Mouse (Mus musculus) ovary, postnatal 36 days (tissue): Measurements from ENCODE around the gene Cd63.
A peak's percentile ranks its signal among the peaks of the same experiment; 100 is the strongest.

Experiments used
- DNase-seq: peaks from one replicate; pipeline ENCODE4 v3.0.0; 2022; ENCODE audit warnings: low spot score, mixed read lengths

Gene Cd63

DNA sequence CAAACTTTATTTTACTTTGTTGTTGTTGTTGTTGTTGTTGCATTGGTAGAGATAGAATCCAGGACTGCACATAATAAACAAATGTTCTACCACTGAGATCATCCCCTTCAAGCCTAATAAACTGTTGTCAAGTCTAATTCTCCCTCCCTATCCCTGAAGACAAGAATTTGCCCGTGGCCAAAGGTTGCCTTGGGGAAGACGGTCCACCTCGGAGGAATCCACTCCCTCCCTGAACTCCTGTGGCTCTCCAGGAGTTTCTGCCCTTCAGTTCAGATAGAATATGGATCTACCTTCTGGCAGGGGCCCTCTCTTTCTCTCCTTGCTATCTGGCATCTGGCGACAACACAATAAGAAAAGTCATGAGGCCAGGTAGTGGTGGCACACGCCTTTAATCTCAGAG is 4.0 kb downstream of the Cd63 start:
- no peak for DNase-seq

DNA sequence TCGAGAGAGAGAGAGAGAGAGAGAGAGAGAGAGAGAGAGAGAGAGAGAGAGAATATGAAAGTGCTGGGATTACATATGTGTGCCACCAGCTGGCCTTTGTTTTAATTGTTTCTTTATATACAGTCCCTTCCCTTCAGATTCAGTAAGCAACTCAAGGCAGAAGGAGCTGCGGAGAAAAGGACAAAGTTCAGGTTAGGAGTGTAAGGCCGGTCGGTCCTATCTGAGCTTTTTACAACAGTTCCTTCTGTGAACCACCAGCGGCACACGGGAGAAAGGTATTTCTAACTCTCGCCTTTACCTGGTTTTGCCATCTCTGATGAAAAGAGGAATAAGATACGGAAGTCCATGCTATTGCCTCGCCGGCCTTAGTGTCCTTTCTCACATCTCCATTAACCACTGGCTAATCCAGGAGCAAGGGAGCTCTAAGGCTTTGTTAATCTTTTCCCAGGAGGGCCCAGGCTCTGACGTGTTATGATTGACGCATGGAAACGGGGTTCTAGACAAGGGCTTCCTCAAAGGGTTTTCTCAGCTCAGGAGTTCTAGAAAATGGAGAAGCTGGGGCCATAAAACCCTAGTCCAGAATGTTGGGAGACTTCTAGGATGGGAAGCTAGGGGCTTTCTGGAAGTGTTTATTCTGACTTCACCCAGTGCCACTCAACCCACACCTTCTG is 8.1 kb downstream of the Cd63 start:
- DNase-seq = no peak

DNA sequence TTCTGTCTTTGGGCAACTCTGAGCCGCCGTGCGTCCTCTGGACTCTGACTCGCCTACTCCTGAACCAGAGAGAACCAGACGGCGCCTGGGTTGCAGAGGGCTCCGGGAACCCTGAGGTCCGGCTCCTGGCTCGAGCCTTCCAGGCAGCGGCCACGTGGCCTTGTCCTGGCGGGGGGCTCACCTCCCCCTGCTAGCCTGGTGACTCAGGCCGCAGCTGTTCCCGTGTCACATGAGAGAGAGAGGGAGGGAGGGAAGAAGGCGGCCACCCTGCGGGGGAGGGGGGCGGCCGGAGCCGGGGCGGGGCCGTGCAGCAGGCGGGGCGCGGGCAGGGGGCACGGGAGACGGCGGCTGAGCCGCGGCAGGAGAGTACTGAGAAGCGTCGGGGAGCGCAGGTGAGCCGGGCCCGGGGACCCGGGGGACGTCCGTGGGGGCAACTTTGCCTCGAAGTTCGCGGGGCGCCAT is 8.8 kb downstream of the Cd63 start:
- peak; percentile 88 for DNase-seq

DNA sequence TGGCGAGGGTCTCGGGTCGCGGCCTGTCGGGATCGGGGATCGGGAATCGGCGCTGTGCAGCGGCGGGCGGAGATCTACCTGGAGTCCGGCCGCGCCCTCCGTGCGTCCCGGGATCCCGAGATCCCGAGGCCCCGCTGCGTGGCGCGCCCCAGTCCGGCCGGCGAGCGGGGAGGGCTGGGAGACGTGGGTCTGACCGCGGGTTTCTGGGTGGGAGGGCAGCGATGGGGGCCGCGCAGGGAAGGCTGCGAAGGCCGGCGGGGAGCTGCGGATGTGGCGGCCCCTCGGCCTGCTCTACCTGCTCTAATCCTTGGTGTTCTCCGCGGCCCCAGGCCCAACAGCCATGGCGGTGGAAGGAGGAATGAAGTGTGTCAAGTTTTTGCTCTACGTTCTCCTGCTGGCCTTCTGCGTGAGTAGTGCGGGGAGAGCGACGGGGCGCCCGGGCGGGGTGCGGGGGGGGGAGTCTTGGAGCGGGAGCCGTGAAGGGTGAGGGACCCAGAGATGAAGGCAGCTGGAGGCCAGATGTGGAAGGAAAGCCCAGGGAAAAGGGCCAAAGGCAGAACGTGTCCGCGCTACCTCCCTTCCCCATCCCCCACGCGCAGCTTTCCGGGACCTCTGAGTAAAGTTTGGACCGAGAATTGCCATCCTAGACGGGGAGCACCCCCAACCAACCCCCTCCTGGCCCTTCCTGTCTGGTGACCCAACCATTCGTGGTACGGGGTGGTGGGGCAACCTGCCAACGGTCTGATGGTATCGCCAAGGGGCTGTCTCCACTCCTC is 9.5 kb downstream of the Cd63 start:
- peak; percentile 63 for DNase-seq

DNA sequence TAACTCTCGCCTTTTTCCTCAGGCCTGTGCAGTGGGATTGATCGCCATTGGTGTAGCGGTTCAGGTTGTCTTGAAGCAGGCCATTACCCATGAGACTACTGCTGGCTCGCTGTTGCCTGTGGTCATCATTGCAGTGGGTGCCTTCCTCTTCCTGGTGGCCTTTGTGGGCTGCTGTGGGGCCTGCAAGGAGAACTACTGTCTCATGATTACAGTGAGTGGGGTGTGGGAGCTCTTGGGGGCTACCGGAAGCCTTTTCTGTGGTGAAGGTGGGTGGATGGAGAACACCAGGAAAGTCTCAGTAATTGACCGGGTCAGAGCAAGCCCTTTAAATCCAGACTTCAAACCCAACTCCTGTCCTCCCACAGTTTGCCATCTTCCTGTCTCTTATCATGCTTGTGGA is 10.6 kb downstream of the Cd63 start:
- no peak for DNase-seq

DNA sequence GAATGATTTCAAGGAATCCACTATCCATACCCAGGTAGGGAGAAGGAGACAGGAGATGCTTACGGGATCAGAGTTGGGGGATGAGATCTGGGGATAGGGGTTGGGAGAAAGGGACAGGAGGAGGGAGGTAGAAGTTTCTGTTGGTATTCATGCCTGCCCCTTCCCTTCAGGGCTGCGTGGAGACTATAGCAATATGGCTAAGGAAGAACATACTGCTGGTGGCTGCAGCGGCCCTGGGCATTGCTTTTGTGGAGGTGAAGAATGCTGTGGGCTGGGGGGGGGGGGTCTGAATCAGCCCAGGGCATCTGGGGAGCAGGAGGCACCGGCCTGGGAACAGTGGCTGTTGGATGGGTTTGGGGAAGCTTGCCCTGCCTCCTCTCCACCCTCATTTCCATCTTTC is 11.5 kb downstream of the Cd63 start:
- DNase-seq = no peak

DNA sequence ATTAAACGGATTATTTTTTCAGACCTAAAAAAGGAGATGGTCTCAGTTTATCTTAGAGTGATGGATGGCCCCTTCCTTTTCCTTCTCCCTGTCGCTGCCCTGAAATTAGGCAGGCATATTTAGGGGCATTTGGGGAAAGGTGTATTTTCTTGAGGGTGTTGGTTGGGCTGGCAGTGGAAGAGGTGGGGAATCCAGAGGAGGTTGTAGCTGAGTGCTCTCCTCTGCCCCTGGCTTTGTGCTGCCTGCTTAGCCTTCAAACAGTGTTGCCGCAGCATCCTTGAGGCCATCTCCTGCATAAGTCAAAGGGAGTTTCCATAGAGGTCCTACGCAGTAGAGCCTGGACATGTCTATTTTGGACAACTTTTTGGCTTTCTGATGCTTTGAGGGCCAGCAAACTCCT is 12.0 kb downstream of the Cd63 start:
- DNase-seq = no peak

DNA sequence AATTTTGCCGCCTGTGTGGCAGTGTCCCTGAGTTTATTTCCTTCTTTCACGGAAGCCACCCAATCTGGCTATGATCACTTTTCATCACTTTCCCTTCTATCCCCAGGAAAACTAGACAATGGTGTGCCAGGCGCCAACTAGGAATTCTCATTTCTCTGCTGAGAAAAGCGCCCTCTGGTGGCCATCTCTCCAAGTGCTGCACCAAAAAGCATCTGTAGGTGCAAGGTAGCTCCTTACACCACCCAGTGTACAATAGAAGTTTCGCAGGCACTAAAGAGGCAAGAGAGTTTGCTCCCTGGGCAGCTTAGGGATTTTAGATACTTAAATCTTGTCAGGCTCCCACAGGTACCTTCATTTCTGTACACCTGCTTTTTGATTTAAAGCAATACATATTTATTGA is 12.4 kb downstream of the Cd63 start:
- peak; percentile 83 for DNase-seq

DNA sequence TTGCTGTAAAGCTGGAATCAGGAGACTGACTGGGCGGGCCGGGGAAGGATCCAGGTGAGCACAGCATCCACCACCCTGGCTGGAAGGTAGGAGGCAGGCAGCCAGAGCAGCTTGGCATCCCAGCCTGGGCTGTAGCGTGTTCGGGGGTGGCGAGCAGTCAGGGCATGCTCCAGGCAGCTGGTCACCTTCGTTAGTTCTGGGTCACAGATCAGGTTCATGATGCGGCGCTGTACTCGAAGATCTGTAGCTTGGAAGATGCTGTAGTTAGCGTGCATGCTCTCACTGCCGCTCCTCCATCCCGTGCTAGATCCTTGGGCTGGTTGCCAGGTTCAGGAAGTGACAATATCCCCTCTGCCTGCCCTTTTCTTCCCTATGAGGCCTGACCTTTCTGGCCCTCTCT is 12.9 kb downstream of the Cd63 start:
- DNase-seq = no peak

DNA sequence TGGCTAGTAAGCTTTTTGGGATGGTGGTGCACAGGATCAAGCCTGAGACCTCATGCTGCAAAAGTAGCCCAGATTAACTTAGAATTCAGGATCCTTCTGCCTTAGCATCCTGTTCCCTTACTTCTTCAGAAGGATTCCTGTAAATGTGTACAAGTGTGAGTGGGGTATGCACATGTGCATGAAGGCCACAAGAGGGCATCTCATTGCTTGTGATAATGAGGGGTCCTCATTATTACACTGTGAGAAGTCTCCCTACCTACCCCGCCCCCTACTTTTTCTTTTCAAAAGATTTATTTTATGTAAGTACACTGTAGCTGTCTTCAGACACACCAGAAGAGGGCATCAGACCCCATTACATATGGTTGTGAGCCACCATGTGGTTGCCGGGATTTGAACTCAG is 14.8 kb downstream of the Cd63 start:
- DNase-seq = no peak

DNA sequence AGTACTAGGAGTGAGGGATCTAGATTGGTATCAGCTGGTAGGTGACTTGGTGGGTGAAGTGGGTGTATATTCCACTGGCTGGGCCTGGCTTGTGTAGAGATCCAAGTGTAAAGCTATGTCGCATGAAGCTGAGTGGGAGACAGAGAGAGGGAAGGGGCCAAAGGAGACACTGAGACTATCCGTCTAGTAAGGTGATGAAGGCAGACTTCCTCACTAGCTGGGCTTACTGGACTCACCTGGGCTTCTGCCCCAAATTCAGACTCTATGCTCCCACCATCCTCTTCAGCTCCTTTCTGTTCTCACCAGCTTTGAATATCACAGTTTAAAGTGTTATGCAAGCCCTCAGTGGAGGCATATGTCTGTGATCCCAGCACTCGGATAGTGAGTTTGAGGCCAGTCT is 15.9 kb downstream of the Cd63 start:
- DNase-seq = no peak

DNA sequence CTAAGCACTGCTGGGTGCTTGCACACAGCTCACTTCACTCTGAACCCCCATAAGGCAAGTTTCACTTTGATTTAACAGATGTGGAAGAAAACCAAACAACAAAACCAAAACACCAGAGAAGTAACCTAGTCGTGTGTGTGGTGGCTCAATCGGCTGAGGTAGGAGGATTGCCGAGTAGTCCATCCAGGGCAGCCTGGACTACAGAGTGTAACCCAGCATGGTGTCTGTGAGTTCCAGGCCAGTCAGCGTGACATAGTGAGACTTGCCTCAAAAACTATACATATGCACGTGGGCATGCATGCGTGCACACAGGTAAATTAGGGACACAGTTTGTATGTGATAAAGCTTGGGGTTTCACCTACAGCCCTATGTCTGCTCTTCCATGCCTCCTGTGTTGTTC is 16.6 kb downstream of the Cd63 start:
- no peak for DNase-seq

DNA sequence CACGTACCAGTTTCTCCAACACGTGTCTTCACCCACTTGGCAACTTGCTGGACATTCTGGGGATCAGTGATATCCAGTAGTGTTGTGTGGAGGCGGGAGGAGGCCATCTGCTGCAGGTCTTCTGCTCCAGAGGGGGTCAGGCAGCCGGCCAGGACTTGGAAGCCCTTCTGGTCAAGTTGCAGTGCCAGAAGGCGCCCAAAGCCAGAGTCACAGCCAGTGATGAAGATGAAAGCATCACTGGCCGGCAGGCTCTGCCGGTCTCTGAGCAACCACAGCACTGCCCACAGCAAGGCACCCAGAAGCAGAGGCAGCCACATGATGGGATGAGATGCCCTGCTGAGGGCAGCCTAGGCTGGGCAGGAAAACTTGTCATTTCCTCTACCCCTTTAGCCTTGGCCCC is 17.5 kb downstream of the Cd63 start:
- no peak for DNase-seq

DNA sequence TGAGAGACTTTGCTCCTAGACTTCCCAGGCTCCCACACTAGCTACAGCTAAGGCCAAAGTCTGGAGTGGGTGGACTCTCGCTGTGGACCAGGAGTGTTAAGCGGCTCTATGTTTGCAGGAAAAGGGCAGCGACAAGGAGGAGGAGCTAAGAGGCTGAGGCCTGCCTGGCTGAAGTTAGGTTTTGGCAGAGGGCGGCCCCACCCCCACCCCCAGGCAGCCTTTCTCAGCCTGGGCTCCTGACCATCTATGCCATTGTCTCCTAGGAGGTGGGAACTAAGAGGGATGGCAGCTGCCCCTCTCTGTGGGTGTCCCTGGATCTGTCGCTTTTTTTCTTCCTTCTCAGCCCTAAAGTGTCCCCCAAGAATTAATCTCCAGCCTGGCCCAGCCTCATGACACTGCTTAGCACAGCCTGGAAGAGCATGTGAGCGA is 18.4 kb downstream of the Cd63 start:
- DNase-seq = no peak

DNA sequence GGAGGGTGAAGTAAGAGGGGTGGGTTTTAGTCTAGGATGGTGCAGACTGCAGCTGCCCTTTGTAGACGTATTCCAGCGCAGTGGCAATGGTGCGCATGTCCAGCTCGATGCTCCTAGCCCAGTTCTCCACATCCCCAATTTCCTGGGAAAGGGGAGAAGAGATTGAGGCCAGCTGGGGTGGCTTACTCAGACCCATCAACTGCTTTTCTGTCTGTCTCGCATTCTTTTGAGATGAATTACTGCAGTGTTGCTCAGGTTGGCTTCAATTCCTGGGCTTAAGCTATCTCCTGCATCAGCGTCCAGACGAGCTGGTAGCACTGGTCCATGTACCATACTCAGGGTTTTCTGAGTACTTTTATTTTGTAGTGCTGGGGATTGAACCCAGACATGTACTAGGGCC is 19.2 kb downstream of the Cd63 start:
- DNase-seq = no peak

DNA sequence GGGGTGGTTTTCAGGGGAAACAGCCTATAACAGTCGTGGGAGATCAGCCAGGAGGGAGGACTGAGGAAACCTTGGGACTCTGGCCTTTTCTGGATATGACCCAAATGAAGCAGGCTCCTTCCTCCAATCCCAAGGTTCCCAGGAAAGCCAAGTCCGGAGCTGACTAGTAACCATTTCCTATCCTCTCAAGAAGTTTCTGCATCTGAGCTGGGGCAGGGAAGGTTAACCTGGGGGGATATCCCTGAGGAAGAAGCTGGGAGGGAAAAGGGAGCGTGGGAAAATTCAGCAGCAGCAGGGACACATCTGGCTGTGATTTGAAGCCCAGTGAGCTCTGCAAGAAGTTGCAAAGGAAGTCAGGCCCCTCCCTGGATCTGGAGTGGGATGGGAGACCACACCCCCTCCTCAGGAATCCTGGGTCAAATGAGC is 20.0 kb downstream of the Cd63 start:
- no peak for DNase-seq

DNA sequence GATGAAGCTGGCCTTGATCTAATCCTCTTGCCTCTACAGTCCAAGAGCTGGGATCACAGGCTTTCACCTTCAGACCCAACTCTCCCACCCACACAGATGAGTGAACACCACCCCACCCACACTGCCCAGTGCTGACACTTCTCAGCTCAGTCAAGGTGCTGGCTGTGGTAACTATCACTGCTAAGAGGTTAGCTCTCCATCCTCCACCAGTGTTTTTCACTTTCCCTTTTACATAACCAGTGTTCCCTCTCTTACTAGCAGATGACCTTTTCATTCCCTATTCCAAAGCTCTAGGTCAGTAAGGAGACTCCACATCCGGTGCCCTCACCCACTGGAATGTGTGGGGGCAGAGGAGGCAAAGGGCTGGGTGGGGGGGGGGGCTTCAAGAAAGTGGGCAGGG is 20.5 kb downstream of the Cd63 start:
- no peak for DNase-seq

DNA sequence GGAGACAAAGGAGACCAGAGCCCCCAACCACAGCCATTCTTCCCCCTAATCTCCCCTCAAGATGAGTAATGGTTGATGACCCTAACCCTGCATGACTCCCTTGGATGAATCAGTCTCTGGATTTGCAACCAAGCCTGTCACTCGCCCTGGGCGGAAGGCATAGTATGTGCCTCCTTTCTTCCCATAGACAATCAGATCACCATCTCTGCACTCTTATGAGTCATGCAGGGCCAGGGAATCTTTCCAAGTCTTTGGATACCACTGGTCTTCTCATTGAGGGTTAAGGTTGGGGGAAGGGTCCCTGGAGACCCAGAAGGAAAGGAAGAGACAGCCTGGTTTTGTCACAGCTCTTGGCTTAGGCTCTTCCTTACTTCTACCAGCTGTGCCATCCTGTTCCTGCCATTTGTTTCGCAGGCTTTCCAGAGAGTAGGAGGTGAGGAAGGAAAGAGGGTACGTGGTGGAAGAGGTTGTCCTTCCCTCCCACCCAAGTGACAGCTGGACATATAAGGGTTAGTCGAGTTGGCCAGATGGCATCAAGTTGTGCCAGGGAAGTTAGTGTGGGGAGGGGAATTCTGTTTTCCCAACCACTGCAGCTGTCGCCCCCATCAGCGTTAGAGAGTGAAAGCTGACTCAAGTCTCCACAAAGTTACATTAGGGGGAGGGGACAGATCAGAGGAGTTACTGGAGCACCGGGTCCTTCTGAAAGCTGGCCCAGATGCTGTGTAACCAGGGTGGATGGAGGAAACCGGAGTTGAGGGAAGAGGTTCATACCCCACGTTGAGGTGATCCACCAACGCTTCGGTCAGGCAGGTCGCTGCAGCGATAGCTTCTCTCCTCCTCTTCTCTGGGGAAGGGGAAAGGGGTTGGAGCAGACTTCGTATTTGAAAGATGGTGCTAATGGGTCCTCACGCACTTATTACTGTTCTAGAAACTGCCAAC is 21.4 kb downstream of the Cd63 start:
- no peak for DNase-seq

DNA sequence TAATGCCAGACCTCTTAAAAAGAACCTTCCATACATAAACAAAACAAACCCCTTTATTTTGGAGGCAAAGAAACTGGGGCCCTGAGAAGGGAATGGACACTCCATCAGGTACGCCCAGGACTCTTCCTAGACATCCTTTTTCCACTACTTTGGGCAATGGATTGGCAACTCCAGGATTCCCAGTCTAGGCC is 21.9 kb downstream of the Cd63 start, which contains the start of gene Rdh5:
Gene Rdh5 (minus strand): TSS at position 67 of the 191 bp plus-strand sequence.
- DNase-seq = no peak

DNA sequence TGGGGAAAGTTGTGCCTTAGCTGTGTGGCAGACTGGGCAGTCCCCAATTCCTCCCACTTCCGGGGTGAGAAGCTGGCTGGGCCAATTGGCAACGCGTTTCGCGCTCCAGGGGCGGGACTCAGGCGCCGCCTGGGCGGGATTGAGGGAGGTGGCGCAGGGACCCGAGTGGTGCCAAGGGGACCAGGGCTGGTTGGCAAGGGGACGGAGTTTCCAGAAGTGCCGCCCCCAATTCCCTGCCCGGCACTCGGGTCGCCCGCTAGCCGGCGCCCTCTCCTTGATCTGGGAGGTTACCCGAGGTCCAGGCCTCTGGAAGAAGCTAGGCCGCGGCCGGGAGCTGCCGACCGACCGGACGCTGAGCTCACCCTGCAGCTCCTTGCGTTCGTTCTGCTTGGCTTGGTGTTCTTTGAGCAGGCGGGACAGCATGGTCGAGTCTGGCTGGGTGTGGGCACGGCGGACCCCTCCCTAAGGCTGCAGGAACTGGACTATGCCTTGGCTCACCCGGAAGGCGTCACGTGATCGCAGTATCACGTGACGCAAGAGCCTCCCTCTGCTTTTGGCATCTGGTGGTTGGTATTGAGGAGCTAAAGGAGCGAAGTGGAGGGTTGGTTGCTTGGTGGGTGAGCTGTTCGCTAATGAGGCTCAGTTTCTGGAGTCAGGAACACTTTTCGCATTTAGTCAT is 22.4 kb downstream of the Cd63 start:
- DNase-seq = peak; percentile 97

DNA sequence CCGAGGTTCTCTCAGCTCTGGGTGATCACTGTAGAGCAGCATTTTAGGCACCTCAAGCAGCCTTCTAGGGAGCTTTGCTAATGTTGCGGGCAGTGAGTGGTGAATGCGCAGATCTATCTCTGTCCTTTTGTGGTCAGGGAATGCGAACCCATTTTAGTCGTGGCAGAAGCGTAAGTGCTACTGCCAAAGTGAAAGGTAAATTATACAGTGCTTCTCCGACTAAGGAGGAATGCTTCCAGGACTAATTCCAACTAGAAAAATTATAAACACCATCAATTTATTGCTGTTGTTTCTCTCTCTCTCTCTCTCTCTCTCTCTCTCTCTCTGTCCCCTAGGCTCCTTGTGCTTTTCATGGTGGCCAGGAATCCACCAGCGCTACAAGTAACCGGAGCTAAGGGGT is 23.1 kb downstream of the Cd63 start, which contains the start of gene Bloc1s1:
Gene Bloc1s1 (minus strand): TSS at position 101 of the 400 bp plus-strand sequence.
- DNase-seq = no peak

DNA sequence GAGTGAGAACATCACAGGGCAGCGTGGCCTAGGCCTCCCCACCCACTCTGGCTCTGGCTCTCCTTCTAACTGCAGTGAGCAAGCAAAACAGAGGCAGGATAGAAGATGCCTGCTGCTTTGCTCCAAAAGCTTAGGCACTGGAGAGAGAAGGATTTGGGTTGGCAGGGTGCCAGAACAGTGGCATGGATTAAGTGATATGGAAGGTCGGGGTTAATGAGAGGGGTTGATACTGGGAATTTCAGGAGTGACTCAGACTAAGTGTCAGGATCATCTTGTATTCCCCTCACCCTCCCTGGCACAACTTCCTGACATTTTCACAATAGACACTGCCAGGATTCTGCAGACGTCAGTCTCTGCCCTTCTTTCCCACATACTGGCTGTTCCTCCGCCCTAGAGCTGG is 27.6 kb downstream of the Cd63 start:
- DNase-seq = no peak
